Mouse (Mus musculus) forebrain, embryonic 11.5 days (tissue): ENCODE measurements at regions not wholly inside any gene's neighbourhood (a gene's known extent, or its start where the extent isn't known, plus 50 kb on each side); places are given as distances from the start of the nearest gene placed in this dataset. TPM values are rescaled to one million over a fixed set of nuclear protein-coding genes. Genes with fewer than 3 reads are reported as not detected.

Source experiments
- ATAC-seq: fragments of 200-750 bp; cut with Nextera tagmentation; replicated peaks from 2 replicates; pipeline ENCODE4 v1.8.0; 2017; ENCODE audit warnings: moderate TSS enrichment; ENCODE audit not compliant: low FRiP score
- DNase-seq: peaks from one replicate; pipeline ENCODE4 v3.0.0-alpha.2; 2017; ENCODE audit warnings: low spot score
- H3K27ac ChIP-seq: fragments of 300-500 bp; sonication (generic); 2 replicates; pipeline ENCODE4 v1.5.1; 2014; ENCODE audit warnings: low read depth, low read length
- H3K27me3 ChIP-seq: fragments of 300-500 bp; sonication (generic); 2 replicates; pipeline ENCODE4 v1.6.1; 2014; ENCODE audit warnings: mild to moderate bottlenecking, low read length, mixed read lengths; ENCODE audit not compliant: control insufficient read depth, insufficient read depth
- H3K36me3 ChIP-seq: fragments of 300-500 bp; sonication (generic); 2 replicates; pipeline ENCODE4 v1.6.1; 2014; ENCODE audit warnings: mild to moderate bottlenecking, low read length, moderate library complexity, mixed read lengths; ENCODE audit not compliant: control insufficient read depth, insufficient read depth
- H3K4me1 ChIP-seq: fragments of 300-500 bp; sonication (generic); replicated peaks from 2 replicates; pipeline ENCODE4 v1.6.1; 2014; ENCODE audit warnings: low read length, mixed read lengths; ENCODE audit not compliant: control insufficient read depth, insufficient read depth
- H3K4me2 ChIP-seq: fragments of 300-500 bp; sonication (generic); 2 replicates; pipeline ENCODE4 v1.6.1; 2014; ENCODE audit warnings: low read depth, mild to moderate bottlenecking, low read length, moderate library complexity, mixed read lengths; ENCODE audit not compliant: severe bottlenecking
- H3K4me3 ChIP-seq: fragments of 300-500 bp; sonication (generic); 2 replicates; pipeline ENCODE4 v1.5.1; 2014; ENCODE audit warnings: low read depth, low read length
- H3K9ac ChIP-seq: fragments of 300-500 bp; sonication (generic); 2 replicates; pipeline ENCODE4 v1.6.1; 2014; ENCODE audit warnings: low read length
- H3K9me3 ChIP-seq: fragments of 300-500 bp; sonication (generic); 2 replicates; pipeline ENCODE4 v1.6.1; 2016; ENCODE audit warnings: low read length, mixed read lengths; ENCODE audit not compliant: control insufficient read depth
- WGBS: fragments of 180-500 bp; shearing (Covaris S2); extraction: QIAGEN DNeasy Blood & Tissue Kit; methylation state at CpG from one replicate; pipeline ENCODE4 v1.1.7; 2014; 5-methylcytosine and 5-hydroxymethylcytosine counted together
- microRNA-seq: library from miRNA; unstranded; fragments of <30 nt; microRNA quantifications from one replicate; pipeline ENCODE4, GENCODE M21; 2016; ENCODE audit not compliant: insufficient number of aligned reads

GRCm38 (mm10) chr10:12285679-12286078, 583.5 kb downstream of the Utrn start:
- ATAC-seq (no peak), DNase-seq (no peak)
- Histone ChIP-seq H3K27ac (no peak overlapping the region), H3K4me2 (no peak overlapping the region), H3K4me1 (no peaks in the 10 kb centered on the region), H3K36me3 (no peaks in the 10 kb centered on the region), H3K9ac (no peak overlapping the region), H3K27me3 (no peaks in the 10 kb centered on the region), H3K4me3 (no peak overlapping the region), H3K9me3 (no peaks in the 10 kb centered on the region)
- WGBS = 88% methylated on average over 3 of the region's 3 CpGs

- no peak overlapping the region for H3K4me3 ChIP-seq
- H3K4me2 ChIP-seq = no peak overlapping the region
- no peak overlapping the region for H3K9ac ChIP-seq
- DNase-seq (no peak), ATAC-seq (no peak)
- no peaks in the 10 kb centered on the region for H3K4me1 ChIP-seq
- 77% methylated on average over 2 of the region's 2 CpGs for WGBS
- H3K36me3 ChIP-seq = no peaks in the 10 kb centered on the region
- H3K27me3 ChIP-seq = no peaks in the 10 kb centered on the region
- H3K27ac ChIP-seq = no peak overlapping the region
- H3K9me3 ChIP-seq = no peaks in the 10 kb centered on the region
These were observed 570.3 kb downstream of the Utrn start for GRCm38 (mm10) chr10:12298887-12299286.

- ATAC-seq = no peak
- WGBS = 87% methylated on average over 4 of the region's 4 CpGs
These were observed 566.8 kb downstream of the Utrn start for GRCm38 (mm10) chr10:12302396-12302795.

GRCm38 (mm10) chr10:12320311-12320710, 548.9 kb downstream of the Utrn start:
- 86% methylated on average over 2 of the region's 2 CpGs for WGBS
- no peaks in the 10 kb centered on the region for H3K9me3 ChIP-seq

More at GRCm38 (mm10) chr10:12302396-12302795, 566.8 kb downstream of the Utrn start:
- Histone ChIP-seq H3K27me3 (no peaks in the 10 kb centered on the region), H3K9ac (no peak overlapping the region), H3K36me3 (no peaks in the 10 kb centered on the region), H3K4me1 (no peaks in the 10 kb centered on the region), H3K4me3 (no peak overlapping the region), H3K27ac (no peak overlapping the region), H3K4me2 (no peak overlapping the region), H3K9me3 (no peaks in the 10 kb centered on the region)
- no peak for DNase-seq

More at GRCm38 (mm10) chr10:12320311-12320710, 548.9 kb downstream of the Utrn start:
- Histone ChIP-seq H3K27ac (no peak overlapping the region), H3K4me1 (no peaks in the 10 kb centered on the region), H3K27me3 (no peaks in the 10 kb centered on the region), H3K4me3 (no peak overlapping the region), H3K4me2 (no peak overlapping the region), H3K36me3 (no peaks in the 10 kb centered on the region), H3K9ac (no peak overlapping the region)
- DNase-seq = no peak
- no peak for ATAC-seq

Small RNA genes lying in the stretch of these regions (microRNA-seq; reads per million reads assigned to microRNA genes)
- gene Gm22194 = not detected
